Mouse (Mus musculus): Measurements from ENCODE around the gene Mcm3.

DNA sequence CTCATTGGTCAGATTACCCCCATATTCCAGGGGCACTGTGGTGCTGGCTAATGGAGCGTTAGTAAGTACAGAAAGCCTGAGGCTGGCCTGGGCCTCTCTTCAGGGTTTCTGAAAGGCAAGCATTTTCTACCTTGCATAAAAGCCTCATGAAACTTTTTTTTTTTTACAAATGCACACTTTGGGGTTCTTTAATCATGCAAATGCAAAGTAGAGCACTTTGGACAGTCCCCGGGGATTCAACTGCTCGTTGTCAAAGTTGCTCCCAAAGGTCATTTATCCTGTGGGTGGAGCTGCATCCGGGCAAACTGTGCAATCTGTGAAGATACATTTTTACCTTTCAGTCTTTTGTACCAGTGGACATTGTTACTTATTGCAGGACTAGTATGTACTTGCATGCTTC lies 58.7 kb downstream of the Mcm3 start:
- TF ChIP-seq EP300 (IDR thresholded peaks at IDR 0.05; ENCODE audit: insufficient read depth, low read depth, low read length) (no peak), CTCF (IDR thresholded peaks at IDR 0.05) (no peak)

Measured in heart, adult 2 months (tissue).